In genomic region chr4:32386931-32387330, GRCm38 (mm10) we compare ENCODE assay signal across 13 mouse cellular contexts.
DNase-seq lines count a peak whose midpoint lies in the region; ATAC-seq and TF ChIP-seq lines count a peak whose summit lies in the region.
"Had no signal": no experiment of that assay in that cellular context is flagged by ENCODE, and none has a peak within 500 bp of the region (broad histone marks: within the 10 kb centered on the region; RNA-seq: fewer than 3 reads in every experiment).

No protein-coding gene starts in this region.

- H3K9me3 ChIP-seq in forebrain, postnatal 0 days (ENCODE audit: low read length): no peaks in the 10 kb centered on the region
- H3K9me3 ChIP-seq in forebrain, embryonic 12.5 days: no peaks in the 10 kb centered on the region
- no peaks in the 10 kb centered on the region for H3K9me3 ChIP-seq in embryonic facial prominence, embryonic 13.5 days
- H3K9me3 ChIP-seq in heart, postnatal 0 days (replicated peaks; ENCODE audit: control insufficient read depth, low read length): no peaks in the 10 kb centered on the region
- H3K9me3 ChIP-seq: G1E; midbrain, embryonic 12.5 days had no signal

- no peak for TF ChIP-seq CTCF in forebrain, postnatal 0 days (IDR thresholded peaks at IDR 0.05; ENCODE audit: low read depth)
- no peak for TF ChIP-seq CTCF in layer of hippocampus, adult 2 months (conservative IDR thresholded peaks at IDR 0.05)
- TF ChIP-seq CTCF in heart, postnatal 0 days (IDR thresholded peaks at IDR 0.05; ENCODE audit: low read depth): no peak

- no peak for ATAC-seq in forebrain, postnatal 0 days
- no peak for ATAC-seq in forebrain, embryonic 12.5 days (ENCODE audit: low FRiP score)
- ATAC-seq in embryonic facial prominence, embryonic 13.5 days (ENCODE audit: insufficient number of reproducible peaks, insufficient read depth, low FRiP score, low TSS enrichment, low read depth): no peak
- ATAC-seq in heart, postnatal 0 days (ENCODE audit: insufficient read depth, low read depth): no peak

- TF ChIP-seq EP300 in heart, postnatal 0 days (IDR thresholded peaks at IDR 0.05; ENCODE audit: low read depth): no peak

- H3K4me3 ChIP-seq in forebrain, postnatal 0 days (ENCODE audit: low read depth, low read length): no peak overlapping the region
- H3K4me3 ChIP-seq in forebrain, embryonic 12.5 days (replicated peaks): no peak overlapping the region
- H3K4me3 ChIP-seq in layer of hippocampus, adult 2 months: no peak overlapping the region
- no peak overlapping the region for H3K4me3 ChIP-seq in embryonic facial prominence, embryonic 13.5 days
- H3K4me3 ChIP-seq in heart, postnatal 0 days (ENCODE audit: low read depth, low read length): no peak overlapping the region
- H3K4me3 ChIP-seq: midbrain, embryonic 12.5 days had no signal

- no peak overlapping the region for H3K9ac ChIP-seq in forebrain, postnatal 0 days
- no peak overlapping the region for H3K9ac ChIP-seq in forebrain, embryonic 12.5 days
- H3K9ac ChIP-seq in embryonic facial prominence, embryonic 13.5 days: no peak overlapping the region
- no peak overlapping the region for H3K9ac ChIP-seq in heart, postnatal 0 days (replicated peaks; ENCODE audit: low read depth, low read length)
- H3K9ac ChIP-seq: liver, embryonic 14.5 days; midbrain, embryonic 12.5 days had no signal

- intact Hi-C loops in left cerebral cortex, postnatal 14 days (cut with DNase I): no loop called here

- 0 out of 2 replicates have a peak overlapping the region, but pooled peaks have one; percentile 15 for H3K27ac ChIP-seq in forebrain, postnatal 0 days (ENCODE audit: low read depth, low read length)
- H3K27ac ChIP-seq in forebrain, embryonic 12.5 days: no peak overlapping the region
- peak overlapping the region; percentile 48; the same call in 1 of the 2 replicates for H3K27ac ChIP-seq in layer of hippocampus, adult 2 months
- peak overlapping the region; percentile 56 for H3K27ac ChIP-seq in embryonic facial prominence, embryonic 13.5 days
- H3K27ac ChIP-seq in heart, postnatal 0 days (ENCODE audit: low read depth): peak overlapping the region; percentile 82
- H3K27ac ChIP-seq: liver, embryonic 14.5 days; midbrain, embryonic 12.5 days had no signal

- H3K4me1 ChIP-seq in forebrain, postnatal 0 days (ENCODE audit: insufficient read depth): peaks cover 24% of the 10 kb centered on the region
- H3K4me1 ChIP-seq in forebrain, embryonic 12.5 days: peaks cover 38% of the 10 kb centered on the region
- H3K4me1 ChIP-seq in embryonic facial prominence, embryonic 13.5 days: peaks cover 49% of the 10 kb centered on the region
- peaks cover 43% of the 10 kb centered on the region for H3K4me1 ChIP-seq in heart, postnatal 0 days (ENCODE audit: control insufficient read depth, insufficient read depth)

- 58% methylated on average over 8 of the region's 8 CpGs for WGBS in forebrain, postnatal 0 days
- WGBS in forebrain, embryonic 12.5 days: 91% methylated on average over 8 of the region's 8 CpGs
- WGBS in embryonic facial prominence, embryonic 13.5 days: 63% methylated on average over 8 of the region's 8 CpGs
- 64% methylated on average over 8 of the region's 8 CpGs for WGBS in heart, postnatal 0 days

- H3K27me3 ChIP-seq in forebrain, postnatal 0 days (ENCODE audit: insufficient read depth, low read length): no peaks in the 10 kb centered on the region
- no peaks in the 10 kb centered on the region for H3K27me3 ChIP-seq in forebrain, embryonic 12.5 days
- no peaks in the 10 kb centered on the region for H3K27me3 ChIP-seq in embryonic facial prominence, embryonic 13.5 days
- no peaks in the 10 kb centered on the region for H3K27me3 ChIP-seq in heart, postnatal 0 days (ENCODE audit: control insufficient read depth, insufficient read depth, low read length)
- H3K27me3 ChIP-seq: midbrain, embryonic 12.5 days had no signal

- no peak for DNase-seq in forebrain, postnatal 0 days
- DNase-seq in layer of hippocampus, adult 2 months (ENCODE audit: low spot score in 2 of 2): no peak
- DNase-seq in layer of hippocampus, adult 18-20 months (ENCODE audit: low spot score in 2 of 2): no peak
- DNase-seq in heart, postnatal 0 days (ENCODE audit: low spot score): no peak
- no peak for DNase-seq in left cerebral cortex, postnatal 14 days (ENCODE audit: low spot score in 2 of 2)
- DNase-seq in retina, postnatal 1 day: no peak
- DNase-seq: layer of hippocampus, adult 9-11 months; right cerebral cortex, postnatal 14 days had no signal

- H3K4me2 ChIP-seq in forebrain, postnatal 0 days (ENCODE audit: low read depth): no peak overlapping the region
- H3K4me2 ChIP-seq in forebrain, embryonic 12.5 days: no peak overlapping the region
- H3K4me2 ChIP-seq in embryonic facial prominence, embryonic 13.5 days: no peak overlapping the region
- no peak overlapping the region for H3K4me2 ChIP-seq in heart, postnatal 0 days (ENCODE audit: low read depth, low read length)
- H3K4me2 ChIP-seq: midbrain, embryonic 12.5 days had no signal

- no peaks in the 10 kb centered on the region for H3K36me3 ChIP-seq in forebrain, postnatal 0 days (ENCODE audit: insufficient read depth)
- no peaks in the 10 kb centered on the region for H3K36me3 ChIP-seq in forebrain, embryonic 12.5 days (replicated peaks)
- no peaks in the 10 kb centered on the region for H3K36me3 ChIP-seq in embryonic facial prominence, embryonic 13.5 days
- H3K36me3 ChIP-seq in heart, postnatal 0 days (replicated peaks; ENCODE audit: control insufficient read depth, insufficient read depth, low read length): no peaks in the 10 kb centered on the region
- H3K36me3 ChIP-seq: G1E; midbrain, embryonic 12.5 days had no signal
